In the genomic region with DNA sequence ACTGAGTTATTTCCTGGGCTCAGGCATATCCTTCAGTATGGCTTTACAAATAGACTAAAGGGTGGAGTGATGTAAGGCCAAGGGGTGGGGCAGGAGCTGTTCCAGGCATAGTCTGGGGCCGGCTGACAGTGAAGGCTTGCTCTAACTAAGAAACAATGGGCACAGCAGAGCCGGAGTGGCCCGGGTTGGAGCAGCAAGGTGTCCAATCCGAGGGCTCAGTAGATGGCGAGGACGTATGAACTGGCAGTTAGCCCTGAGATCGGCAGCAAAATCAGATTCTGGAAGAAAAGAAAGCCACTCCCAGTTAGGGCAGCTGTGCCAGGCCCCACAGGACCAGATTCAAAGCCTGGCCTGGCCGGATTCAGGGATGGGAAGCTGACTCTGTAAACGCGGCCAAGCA, we compare ENCODE assay signal across 8 mouse cellular contexts.
DNase-seq lines count a peak whose midpoint lies in the region; ATAC-seq and TF ChIP-seq lines count a peak whose summit lies in the region.

No protein-coding gene starts in this region.

- H3K27me3 ChIP-seq in heart, adult 2 months (ENCODE audit: control insufficient read depth, insufficient read depth, low read length), result no peaks in the 10 kb centered on the region
- H3K27me3 ChIP-seq in heart, embryonic 12.5 days (replicated peaks), result no peaks in the 10 kb centered on the region
- no peaks in the 10 kb centered on the region for H3K27me3 ChIP-seq in limb, embryonic 15.5 days
- no peaks in the 10 kb centered on the region for H3K27me3 ChIP-seq in stomach, embryonic 16.5 days (ENCODE audit: control insufficient read depth, insufficient read depth, low read length)

- ATAC-seq in heart, embryonic 12.5 days (ENCODE audit: insufficient number of reproducible peaks, low FRiP score), result no peak
- peak; percentile 36; the same call in 1 of the 2 replicates for ATAC-seq in limb, embryonic 15.5 days (ENCODE audit: insufficient number of reproducible peaks, low FRiP score, low TSS enrichment, low read depth)
- ATAC-seq in stomach, embryonic 16.5 days (ENCODE audit: insufficient read depth, low FRiP score), result peak; percentile 91
- no peak for ATAC-seq in erythroid progenitor cell, adult 5-6 weeks (replicated peaks; ENCODE audit: low FRiP score, poor library complexity, severe bottlenecking)

- H3K4me1 ChIP-seq in heart, adult 2 months (ENCODE audit: control insufficient read depth, insufficient read depth, low read length), result peaks cover 8% of the 10 kb centered on the region
- H3K4me1 ChIP-seq in heart, embryonic 12.5 days (replicated peaks), result peaks cover 45% of the 10 kb centered on the region
- peaks cover 53% of the 10 kb centered on the region for H3K4me1 ChIP-seq in limb, embryonic 15.5 days
- H3K4me1 ChIP-seq in stomach, embryonic 16.5 days (ENCODE audit: control insufficient read depth, insufficient read depth, low read length), result peaks cover 34% of the 10 kb centered on the region

- TF ChIP-seq EP300 in heart, adult 2 months (IDR thresholded peaks at IDR 0.05; ENCODE audit: insufficient read depth, low read depth, low read length), result no peak

- no peak overlapping the region for H3K4me2 ChIP-seq in heart, embryonic 12.5 days
- no peak overlapping the region for H3K4me2 ChIP-seq in limb, embryonic 15.5 days
- no peak overlapping the region for H3K4me2 ChIP-seq in stomach, embryonic 16.5 days (ENCODE audit: low read depth, low read length)

- H3K9ac ChIP-seq in heart, adult 2 months (ENCODE audit: low read depth, low read length), result no peak overlapping the region
- no peak overlapping the region for H3K9ac ChIP-seq in heart, embryonic 12.5 days
- no peak overlapping the region for H3K9ac ChIP-seq in limb, embryonic 15.5 days
- H3K9ac ChIP-seq in stomach, embryonic 16.5 days (ENCODE audit: low read length), result no peak overlapping the region

- H3K27ac ChIP-seq in heart, adult 2 months, result 0 out of 2 replicates have a peak overlapping the region, but pooled peaks have one; percentile 12
- H3K27ac ChIP-seq in heart, embryonic 12.5 days (ENCODE audit: poor library complexity, severe bottlenecking), result no peak overlapping the region
- peak overlapping the region; percentile 81 for H3K27ac ChIP-seq in limb, embryonic 15.5 days
- H3K27ac ChIP-seq in stomach, embryonic 16.5 days (ENCODE audit: low read length), result peak overlapping the region; percentile 55; the same call in 1 of the 2 replicates

- peak; percentile 33 for DNase-seq in heart, adult 2 months
- DNase-seq in adipocyte (ENCODE audit: low spot score), result peak; percentile 95
- peak; percentile 58 for DNase-seq in gastrocnemius, postnatal 25 days
- DNase-seq in frontal cortex, postnatal 25 days (ENCODE audit: low spot score in 2 of 2), result no peak

- no peaks in the 10 kb centered on the region for H3K36me3 ChIP-seq in heart, adult 2 months (ENCODE audit: control insufficient read depth, insufficient read depth, low read length)
- H3K36me3 ChIP-seq in heart, embryonic 12.5 days, result no peaks in the 10 kb centered on the region
- H3K36me3 ChIP-seq in limb, embryonic 15.5 days, result no peaks in the 10 kb centered on the region
- no peaks in the 10 kb centered on the region for H3K36me3 ChIP-seq in stomach, embryonic 16.5 days (ENCODE audit: control insufficient read depth, insufficient read depth, low read length)

- no peak for TF ChIP-seq CTCF in heart, adult 2 months (IDR thresholded peaks at IDR 0.05)

- intact Hi-C loops in heart, adult 2 months (cut with DNase I), result no loop called here

- H3K9me3 ChIP-seq in heart, embryonic 12.5 days (replicated peaks), result no peaks in the 10 kb centered on the region; the same call in 1 of the 2 replicates
- no peaks in the 10 kb centered on the region for H3K9me3 ChIP-seq in limb, embryonic 15.5 days
- 0 out of 2 replicates have a peak, but pooled peaks cover 3% of the 10 kb centered on the region for H3K9me3 ChIP-seq in stomach, embryonic 16.5 days (replicated peaks; ENCODE audit: control insufficient read depth, low read length)

- no peak overlapping the region for H3K4me3 ChIP-seq in heart, adult 2 months
- H3K4me3 ChIP-seq in heart, embryonic 12.5 days, result no peak overlapping the region
- H3K4me3 ChIP-seq in limb, embryonic 15.5 days, result no peak overlapping the region
- H3K4me3 ChIP-seq in stomach, embryonic 16.5 days (replicated peaks; ENCODE audit: low read length), result no peak overlapping the region

- 57% methylated on average over 10 of the region's 10 CpGs for WGBS in heart, adult 2 months
- WGBS in heart, embryonic 12.5 days, result 58% methylated on average over 10 of the region's 10 CpGs
- WGBS in limb, embryonic 15.5 days, result 34% methylated on average over 10 of the region's 10 CpGs
- WGBS in stomach, embryonic 16.5 days, result 30% methylated on average over 10 of the region's 10 CpGs

- TF ChIP-seq POLR2A in heart, adult 2 months (IDR thresholded peaks at IDR 0.05; ENCODE audit: insufficient read depth, low read depth, low read length), result no peak

- no peaks in the 10 kb centered on the region for H3K79me2 ChIP-seq in heart, adult 2 months (replicated peaks; ENCODE audit: control insufficient read depth, insufficient read depth, low read length)

Comparison
In these comparisons a context has a peak if more than half of its experiments do, and no peak if none do; other contexts are left out.
1. DNase-seq: peak in heart, adult 2 months (2 of 2), adipocyte (single experiment) and gastrocnemius, postnatal 25 days (single experiment); none in frontal cortex, postnatal 25 days (0 of 2).
2. ATAC-seq: peak in limb, embryonic 15.5 days (single experiment) and stomach, embryonic 16.5 days (single experiment); none in heart, embryonic 12.5 days (single experiment) and erythroid progenitor cell, adult 5-6 weeks (single experiment).